Mouse (Mus musculus) embryonic stem cell, embryonic (primary cell): ENCODE measurements at regions not wholly inside any gene's neighbourhood (a gene's known extent, or its start where the extent isn't known, plus 50 kb on each side); places are given as distances from the start of the nearest gene placed in this dataset.

Experiments
- CTCF ChIA-PET, 4 experiments: fragments of 300-600 bp in 2 of 4; fragments of 350-600 bp in 2 of 4; sonication (Branson Sonifier 250); formaldehyde crosslinking; loops; one replicate each; lab custom pipeline; 2022; ENCODE audit warnings: inconsistent platforms in 2 of 4; lab: Charles Lee
- POLR2A ChIA-PET, 4 experiments: fragments of 300-600 bp in 2 of 4; fragments of 350-600 bp in 2 of 4; sonication (Branson Sonifier 250); formaldehyde crosslinking; loops; one replicate each; lab custom pipeline; 2022; ENCODE audit warnings: antibody characterized with exemption in 4 of 4, inconsistent platforms in 1 of 4; lab: Charles Lee

DNA sequence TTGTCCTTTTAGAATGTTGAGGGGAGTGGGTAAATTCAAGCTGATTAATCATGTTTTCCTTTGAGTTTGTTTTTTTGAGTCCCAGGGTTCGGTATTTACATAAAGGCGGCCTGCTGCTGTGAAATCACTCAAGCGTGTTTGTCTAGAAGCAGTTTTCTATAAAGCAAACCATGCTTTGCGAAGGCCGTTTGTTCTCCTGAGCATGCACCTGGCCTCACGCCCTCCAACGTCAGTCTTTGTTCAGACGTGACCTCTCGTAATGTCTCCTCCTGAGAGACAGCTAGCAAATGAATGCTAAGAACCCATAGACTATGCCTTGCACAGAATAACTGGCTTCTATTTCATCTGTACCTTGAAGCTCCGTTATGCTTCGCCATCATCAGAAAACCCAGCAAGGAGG, 92.8 kb upstream of the Kcnk2 start:
- POLR2A ChIA-PET, result no interaction called here
- CTCF ChIA-PET, result interaction anchor here in 2 of 4 experiments (0.5 to 0.6 kb wide), 2 partner anchors 329 to 960 kb away, joined by 3 read pairs; no protein-coding TSS in a partner anchor

DNA sequence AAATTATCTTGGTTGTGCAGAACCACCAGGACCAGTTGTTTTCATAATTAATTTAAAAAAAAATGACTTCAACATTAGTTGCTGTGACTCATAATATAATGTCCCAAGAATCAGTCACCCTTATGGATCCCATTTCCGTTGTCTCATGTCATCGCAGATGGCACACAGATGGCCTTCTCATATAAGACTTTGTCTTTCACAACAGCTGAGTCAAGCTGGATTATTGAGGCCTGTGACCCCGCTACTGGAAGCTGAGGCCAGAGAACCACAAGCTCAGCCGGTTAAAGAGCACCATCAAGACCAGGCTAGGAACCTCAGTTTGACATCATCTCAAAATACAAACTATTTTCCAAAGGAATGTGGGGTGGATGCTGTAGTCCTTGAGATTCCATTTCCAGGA, 83.3 kb upstream of the Kcnk2 start:
- ChIA-PET POLR2A (no interaction called here), CTCF (no interaction called here)

DNA sequence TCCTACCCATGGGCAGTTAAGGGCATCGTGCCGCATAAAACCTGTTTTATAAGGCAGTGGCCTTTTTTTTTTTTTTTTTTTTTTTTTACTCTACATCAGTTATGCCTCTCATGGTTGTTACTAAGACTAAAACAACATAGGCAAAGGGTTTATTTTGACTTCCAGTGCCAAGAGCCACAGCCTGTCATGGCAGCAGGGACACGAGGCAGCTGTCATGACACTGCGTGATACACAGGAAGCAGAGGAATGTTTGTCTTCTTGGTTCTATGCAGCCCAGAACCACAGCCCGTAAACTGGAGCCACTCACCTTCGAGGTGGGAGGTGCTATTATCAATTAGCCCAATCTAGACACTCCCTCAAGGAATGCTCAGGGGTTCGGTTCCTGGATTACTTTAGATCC, 81.3 kb upstream of the Kcnk2 start:
- ChIA-PET POLR2A (interaction anchor here in 1 of 4 experiments (0.7 kb wide), 1 partner anchor 271 kb away, joined by 3 read pairs; no protein-coding TSS in a partner anchor), CTCF (interaction anchor here in 1 of 4 experiments (0.5 kb wide), 1 partner anchor 88 kb away, joined by 8 read pairs; no protein-coding TSS in a partner anchor)

DNA sequence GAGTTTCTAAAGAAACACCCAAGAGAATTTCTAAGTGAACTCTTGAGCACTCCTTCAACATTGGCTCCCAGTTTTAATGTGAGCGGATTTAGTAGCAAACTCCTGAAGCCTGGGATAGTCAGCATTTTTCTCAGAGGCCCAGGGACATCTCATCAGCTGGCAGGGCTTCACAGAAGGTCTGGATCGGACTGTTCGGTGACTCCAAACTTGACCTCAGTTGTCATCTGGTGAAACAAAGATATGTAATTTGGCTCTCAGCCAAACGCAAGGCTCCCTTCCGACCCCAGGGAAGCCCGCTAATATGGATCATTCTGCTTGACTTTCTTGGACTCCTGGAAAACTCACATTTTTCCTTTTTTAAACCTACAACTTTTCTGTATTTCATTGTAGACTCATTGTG, 76.0 kb upstream of the Kcnk2 start:
- ChIA-PET POLR2A (no interaction called here), CTCF (no interaction called here)

DNA sequence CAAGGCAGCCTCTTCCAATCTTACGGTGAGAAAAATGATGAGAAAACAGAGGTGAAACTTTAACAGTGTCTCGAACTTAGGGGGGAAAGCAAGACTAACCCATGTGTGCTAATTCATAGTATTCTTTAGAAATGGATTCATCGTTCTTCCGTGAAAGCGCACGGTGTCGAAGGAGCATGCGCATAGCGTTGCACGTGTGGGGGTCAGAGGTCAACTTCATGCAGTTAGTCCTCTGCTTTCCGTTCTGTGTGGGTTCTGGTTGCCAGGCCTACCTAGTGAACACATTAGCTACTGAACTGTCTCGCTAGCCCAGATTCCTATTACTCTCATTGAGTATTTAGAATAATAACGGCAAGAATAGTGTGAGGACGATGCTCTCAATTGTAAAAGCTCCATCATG, 74.7 kb upstream of the Kcnk2 start:
- CTCF ChIA-PET, result no interaction called here
- POLR2A ChIA-PET, result no interaction called here

DNA sequence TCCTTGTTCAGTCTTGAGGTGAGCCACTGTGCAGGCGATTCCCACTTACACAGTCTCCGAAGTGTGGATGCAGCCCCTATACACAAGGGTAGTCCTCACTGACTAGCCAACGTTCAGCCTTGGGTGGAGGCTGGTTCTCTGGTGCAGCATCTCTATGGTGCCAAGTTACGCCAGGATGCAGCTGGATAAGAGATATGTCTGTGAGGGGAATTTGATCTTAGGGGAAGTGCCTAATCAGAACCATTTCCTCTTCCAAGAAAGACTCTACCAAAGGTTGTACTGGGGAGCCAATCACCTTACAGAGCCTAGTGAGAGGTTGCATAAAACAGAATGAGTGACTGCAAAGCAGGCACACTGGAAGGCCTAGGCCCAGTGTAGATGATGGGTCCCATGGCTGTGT, 71.0 kb upstream of the Kcnk2 start:
- ChIA-PET CTCF (no interaction called here), POLR2A (no interaction called here)

DNA sequence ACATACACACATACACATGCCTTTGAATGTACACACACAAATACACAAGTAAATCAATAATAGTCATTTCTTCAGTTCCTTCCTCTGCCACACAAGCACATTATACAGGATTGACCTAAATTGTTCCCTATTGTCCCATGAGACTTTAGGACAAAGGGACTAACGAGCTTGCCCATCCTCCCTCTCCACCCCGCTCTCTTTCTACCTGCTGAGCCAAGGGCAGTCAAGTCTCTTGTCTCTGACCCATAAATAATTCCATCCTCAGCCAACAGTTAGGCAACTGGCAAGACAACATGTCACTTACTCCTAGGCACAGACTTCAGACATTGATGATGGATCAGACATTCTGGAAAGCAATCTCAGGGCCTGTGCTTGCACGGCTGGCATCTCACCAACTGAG, 56.3 kb upstream of the Kcnk2 start:
- CTCF ChIA-PET, result no interaction called here
- POLR2A ChIA-PET, result no interaction called here
